Mouse (Mus musculus) heart, postnatal 0 days (tissue): Measurements from ENCODE around the gene Olfr204.
"Not testable (repeated sequence)": the region's sequence is repeated elsewhere in the genome, so short reads cannot be mapped to it uniquely, and the experiment has no call there.

Experiments
- CTCF ChIP-seq: IDR thresholded peaks from 2 replicates; pipeline ENCODE4 v1.5.1; 2016; ENCODE audit warnings: antibody characterized with exemption, control low read depth, low read depth
- EP300 ChIP-seq: IDR thresholded peaks from 2 replicates; pipeline ENCODE4 v1.6.1; 2016; ENCODE audit warnings: antibody characterized with exemption, low read depth

DNA sequence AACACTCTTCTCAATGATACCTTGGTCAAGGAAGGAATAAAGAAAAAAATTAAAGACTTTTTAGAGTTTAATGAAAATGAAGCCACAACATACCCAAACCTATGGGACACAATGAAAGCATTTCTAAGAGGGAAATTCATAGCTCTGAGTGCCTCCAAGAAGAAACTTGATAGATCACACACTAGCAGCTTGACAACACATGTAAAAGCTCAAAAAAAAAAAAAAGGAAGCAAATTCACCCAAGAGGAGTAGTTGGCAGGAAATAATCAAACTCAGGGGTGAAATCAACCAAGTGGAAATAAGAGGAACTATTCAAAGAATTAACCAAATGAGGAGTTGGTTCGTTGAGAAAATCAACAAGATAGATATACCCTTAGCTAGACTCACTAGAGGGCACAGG, 5.2 kb upstream of the Olfr204 start:
- TF ChIP-seq CTCF, EP300: not testable (repeated sequence)
